Mouse (Mus musculus): Measurements from ENCODE around the gene Ddx25. TPM values are rescaled to one million over a fixed set of nuclear protein-coding genes. Genes with fewer than 3 reads are reported as not detected.

Ddx25 gene
- polyA plus RNA-seq, 1 experiment from 2014 or later: 2.1 TPM

DNA sequence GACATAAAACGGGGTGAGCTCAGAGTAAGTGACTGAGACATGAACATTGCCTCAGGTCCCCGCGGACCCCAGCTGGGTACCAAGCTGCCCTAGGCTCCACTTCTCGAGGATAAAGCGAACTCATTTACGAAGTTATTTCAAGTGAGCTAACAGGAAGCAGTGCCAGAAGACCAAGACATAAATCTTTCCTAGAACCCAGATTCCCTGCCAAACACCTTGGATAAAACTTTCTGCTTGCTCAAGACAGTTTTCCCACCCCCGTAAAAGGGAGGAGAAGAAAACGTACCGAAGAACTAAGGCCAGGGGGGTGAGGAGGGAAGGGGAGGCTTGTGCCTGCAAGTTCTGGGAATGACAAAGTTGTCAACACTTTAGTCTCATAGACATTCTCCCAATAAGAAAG lies 25.1 kb downstream of the Ddx25 start:
- ATAC-seq (replicated peaks; ENCODE audit: low FRiP score, low TSS enrichment, low read depth) (no peak), DNase-seq (ENCODE audit: low spot score) (no peak)
- Histone ChIP-seq H3K36me3 (ENCODE audit: control insufficient read depth, insufficient read depth, low read length) (no peaks in the 10 kb centered on the region), H3K4me2 (ENCODE audit: low read length) (no peak overlapping the region), H3K4me1 (replicated peaks; ENCODE audit: control insufficient read depth, insufficient read depth, low read length) (peaks cover 3% of the 10 kb centered on the region; the same call in 1 of the 2 replicates), H3K4me3 (ENCODE audit: low read depth, low read length) (no peak overlapping the region), H3K27me3 (replicated peaks; ENCODE audit: control insufficient read depth, insufficient read depth, low read length) (no peaks in the 10 kb centered on the region), H3K9me3 (ENCODE audit: control insufficient read depth, low read length) (no peaks in the 10 kb centered on the region), H3K9ac (ENCODE audit: low read length) (no peak overlapping the region), H3K27ac (ENCODE audit: low read depth) (no peak overlapping the region)
- 45% methylated on average over 9 of the region's 9 CpGs for whole genome bisulfite sequencing

DNA sequence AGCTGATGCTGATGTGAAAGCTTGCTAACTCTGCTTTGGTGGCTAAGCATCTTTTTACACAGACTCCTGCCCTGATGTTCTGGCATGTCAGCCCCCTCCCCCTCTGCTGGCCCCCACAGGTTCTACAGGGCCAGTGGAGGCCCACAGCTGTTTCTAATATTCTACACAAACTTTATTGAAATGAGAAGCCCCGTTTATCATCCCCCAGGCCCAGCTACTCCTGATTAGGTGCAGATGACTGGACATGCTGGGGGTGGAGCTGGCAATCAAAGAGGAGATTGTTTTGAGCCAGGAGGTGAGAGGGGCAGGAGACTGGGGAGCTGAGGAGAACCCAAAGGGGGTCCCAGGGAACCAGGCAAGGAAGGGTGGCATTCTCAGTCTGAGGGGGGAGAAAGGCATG lies 28.5 kb downstream of the Ddx25 start:
- Histone ChIP-seq H3K36me3 (ENCODE audit: control insufficient read depth, insufficient read depth, low read length) (no peaks in the 10 kb centered on the region), H3K9me3 (ENCODE audit: control insufficient read depth, low read length) (no peaks in the 10 kb centered on the region), H3K27me3 (replicated peaks; ENCODE audit: control insufficient read depth, insufficient read depth, low read length) (no peaks in the 10 kb centered on the region), H3K27ac (ENCODE audit: low read depth) (no peak overlapping the region), H3K4me1 (replicated peaks; ENCODE audit: control insufficient read depth, insufficient read depth, low read length) (peaks cover 3% of the 10 kb centered on the region; the same call in 1 of the 2 replicates), H3K9ac (ENCODE audit: low read length) (no peak overlapping the region), H3K4me2 (ENCODE audit: low read length) (no peak overlapping the region), H3K4me3 (ENCODE audit: low read depth, low read length) (no peak overlapping the region)
- no peak for DNase-seq (ENCODE audit: low spot score)
- ATAC-seq (replicated peaks; ENCODE audit: low FRiP score, low TSS enrichment, low read depth): no peak
- WGBS: 19% methylated on average over 1 of the region's 1 CpGs

GRCm38 (mm10) chr9:35529141-35529540 lies 29.2 kb downstream of the Ddx25 start:
- ATAC-seq (replicated peaks; ENCODE audit: low FRiP score, low TSS enrichment, low read depth) (no peak), DNase-seq (ENCODE audit: low spot score) (no peak)
- Histone ChIP-seq H3K27ac (ENCODE audit: low read depth) (no peak overlapping the region), H3K9me3 (ENCODE audit: control insufficient read depth, low read length) (no peaks in the 10 kb centered on the region), H3K27me3 (replicated peaks; ENCODE audit: control insufficient read depth, insufficient read depth, low read length) (no peaks in the 10 kb centered on the region), H3K4me3 (ENCODE audit: low read depth, low read length) (no peak overlapping the region), H3K4me1 (replicated peaks; ENCODE audit: control insufficient read depth, insufficient read depth, low read length) (peaks cover 7% of the 10 kb centered on the region; the same call in 1 of the 2 replicates), H3K9ac (ENCODE audit: low read length) (no peak overlapping the region), H3K4me2 (ENCODE audit: low read length) (no peak overlapping the region), H3K36me3 (ENCODE audit: control insufficient read depth, insufficient read depth, low read length) (no peaks in the 10 kb centered on the region)
- 61% methylated on average over 3 of the region's 3 CpGs for WGBS

DNA sequence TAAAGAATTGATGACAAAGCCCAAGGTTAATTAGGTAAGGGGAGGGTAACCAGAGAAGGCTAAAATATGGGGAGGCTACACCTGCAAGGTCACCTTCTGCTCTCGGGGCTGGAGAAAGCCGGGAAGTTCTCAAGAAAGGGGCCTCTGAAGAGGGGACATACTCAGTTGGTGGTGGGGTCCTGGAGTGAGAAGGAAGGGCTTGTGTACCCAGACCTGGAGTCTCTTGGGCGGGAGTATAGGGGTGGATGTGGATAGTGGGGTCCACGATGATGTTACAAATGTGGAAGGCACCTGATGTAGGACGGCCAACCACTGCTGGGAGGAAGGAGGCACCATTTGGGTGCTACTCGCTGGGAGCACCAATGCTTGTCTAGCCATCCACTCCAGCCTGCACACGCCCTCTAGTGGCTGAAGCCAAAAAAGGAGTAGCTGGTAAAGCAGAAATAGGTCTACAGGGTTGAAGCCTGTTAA lies 34.4 kb downstream of the Ddx25 start:
- WGBS: 22% methylated on average over 7 of the region's 7 CpGs
- Histone ChIP-seq H3K4me1 (replicated peaks; ENCODE audit: control insufficient read depth, insufficient read depth, low read length) (peaks cover 9% of the 10 kb centered on the region), H3K9ac (ENCODE audit: low read length) (no peak overlapping the region), H3K4me3 (ENCODE audit: low read depth, low read length) (no peak overlapping the region), H3K27ac (ENCODE audit: low read depth) (peak overlapping the region; percentile 62), H3K9me3 (ENCODE audit: control insufficient read depth, low read length) (no peaks in the 10 kb centered on the region), H3K36me3 (ENCODE audit: control insufficient read depth, insufficient read depth, low read length) (no peaks in the 10 kb centered on the region), H3K4me2 (ENCODE audit: low read length) (peak overlapping the region; percentile 1; the same call in 1 of the 2 replicates), H3K27me3 (replicated peaks; ENCODE audit: control insufficient read depth, insufficient read depth, low read length) (no peaks in the 10 kb centered on the region)
- ATAC-seq (replicated peaks; ENCODE audit: low FRiP score, low TSS enrichment, low read depth): peak; percentile 77
- DNase-seq (ENCODE audit: low spot score): peak; percentile 81

DNA sequence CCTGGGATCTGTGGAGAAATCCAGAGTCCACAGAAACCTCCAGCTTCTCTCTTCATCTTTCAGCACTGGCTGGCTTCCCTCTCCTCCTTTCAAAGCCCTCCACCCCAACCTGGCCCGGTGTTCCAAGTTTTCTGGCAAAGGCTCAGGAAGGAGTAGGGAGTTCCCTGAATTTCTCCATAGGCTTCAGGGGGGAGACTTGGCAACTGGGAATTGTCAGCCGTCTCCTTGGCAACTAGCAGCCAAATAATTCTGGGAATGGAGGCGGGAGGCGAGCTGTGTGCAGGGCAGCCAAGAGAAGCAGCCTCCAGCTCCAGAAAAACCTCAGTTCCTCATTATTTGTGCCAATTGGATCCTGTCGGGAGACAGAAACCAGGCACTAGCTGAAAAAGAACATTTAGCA lies 34.8 kb downstream of the Ddx25 start:
- peak overlapping the region; percentile 62 for H3K27ac ChIP-seq (ENCODE audit: low read depth)
- H3K4me1 ChIP-seq (replicated peaks; ENCODE audit: control insufficient read depth, insufficient read depth, low read length): peaks cover 9% of the 10 kb centered on the region
- DNase-seq (ENCODE audit: low spot score) (peak; percentile 72), ATAC-seq (replicated peaks; ENCODE audit: low FRiP score, low TSS enrichment, low read depth) (peak; percentile 78)
- H3K4me2 ChIP-seq (ENCODE audit: low read length): no peak overlapping the region
- WGBS: 30% methylated on average over 5 of the region's 5 CpGs
- no peaks in the 10 kb centered on the region for H3K9me3 ChIP-seq (ENCODE audit: control insufficient read depth, low read length)
- H3K36me3 ChIP-seq (ENCODE audit: control insufficient read depth, insufficient read depth, low read length): no peaks in the 10 kb centered on the region
- no peak overlapping the region for H3K4me3 ChIP-seq (ENCODE audit: low read depth, low read length)
- no peaks in the 10 kb centered on the region for H3K27me3 ChIP-seq (replicated peaks; ENCODE audit: control insufficient read depth, insufficient read depth, low read length)
- H3K9ac ChIP-seq (ENCODE audit: low read length): no peak overlapping the region

GRCm38 (mm10) chr9:35522821-35523515 lies 35.4 kb downstream of the Ddx25 start:
- 0 out of 2 replicates have a peak overlapping the region, but pooled peaks have one; percentile 62 for H3K27ac ChIP-seq (ENCODE audit: low read depth)
- WGBS: 76% methylated on average over 1 of the region's 1 CpGs

DNA sequence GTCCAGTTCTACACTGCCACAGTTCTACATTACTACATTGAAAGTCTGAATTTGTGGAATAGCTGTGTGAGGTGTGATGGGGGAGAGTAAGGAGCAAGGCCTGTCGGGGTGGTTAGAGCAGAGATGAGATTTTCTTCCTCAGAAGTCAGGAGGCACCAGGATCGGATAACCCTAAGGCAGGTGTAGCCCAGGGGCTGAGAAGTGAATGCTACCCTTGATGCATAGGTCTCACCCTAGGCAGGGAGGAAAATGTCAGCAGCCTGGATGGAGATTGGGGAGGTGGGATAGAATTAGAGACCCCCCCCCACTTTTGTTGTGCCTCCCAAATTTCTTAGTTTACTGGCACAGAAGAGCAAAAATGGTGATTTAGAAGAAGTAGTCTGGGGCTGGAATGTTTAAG lies 36.1 kb downstream of the Ddx25 start:
- ATAC-seq (replicated peaks; ENCODE audit: low FRiP score, low TSS enrichment, low read depth) (no peak), DNase-seq (ENCODE audit: low spot score) (no peak)
- H3K27me3 ChIP-seq (replicated peaks; ENCODE audit: control insufficient read depth, insufficient read depth, low read length): no peaks in the 10 kb centered on the region
- no peaks in the 10 kb centered on the region for H3K36me3 ChIP-seq (ENCODE audit: control insufficient read depth, insufficient read depth, low read length)
- no peak overlapping the region for H3K9ac ChIP-seq (ENCODE audit: low read length)
- H3K9me3 ChIP-seq (ENCODE audit: control insufficient read depth, low read length): no peaks in the 10 kb centered on the region
- H3K4me1 ChIP-seq (replicated peaks; ENCODE audit: control insufficient read depth, insufficient read depth, low read length): peaks cover 9% of the 10 kb centered on the region
- H3K27ac ChIP-seq (ENCODE audit: low read depth): no peak overlapping the region
- 77% methylated on average over 2 of the region's 2 CpGs for WGBS
- H3K4me2 ChIP-seq (ENCODE audit: low read length): no peak overlapping the region
- H3K4me3 ChIP-seq (ENCODE audit: low read depth, low read length): no peak overlapping the region

More at GRCm38 (mm10) chr9:35522821-35523515, 35.4 kb downstream of the Ddx25 start:
- H3K9me3 ChIP-seq (ENCODE audit: control insufficient read depth, low read length): no peaks in the 10 kb centered on the region
- no peak overlapping the region for H3K4me3 ChIP-seq (ENCODE audit: low read depth, low read length)
- no peaks in the 10 kb centered on the region for H3K27me3 ChIP-seq (replicated peaks; ENCODE audit: control insufficient read depth, insufficient read depth, low read length)
- no peaks in the 10 kb centered on the region for H3K36me3 ChIP-seq (ENCODE audit: control insufficient read depth, insufficient read depth, low read length)
- ATAC-seq (replicated peaks; ENCODE audit: low FRiP score, low TSS enrichment, low read depth) (no peak), DNase-seq (ENCODE audit: low spot score) (no peak)
- H3K4me1 ChIP-seq (replicated peaks; ENCODE audit: control insufficient read depth, insufficient read depth, low read length): peaks cover 9% of the 10 kb centered on the region
- no peak overlapping the region for H3K4me2 ChIP-seq (ENCODE audit: low read length)
- no peak overlapping the region for H3K9ac ChIP-seq (ENCODE audit: low read length)

- ATAC-seq (replicated peaks; ENCODE audit: low FRiP score, low TSS enrichment, low read depth): no peak
- H3K4me3 ChIP-seq (ENCODE audit: low read depth, low read length): no peak overlapping the region
- no peak for DNase-seq (ENCODE audit: low spot score)
- no peaks in the 10 kb centered on the region for H3K9me3 ChIP-seq (ENCODE audit: control insufficient read depth, low read length)
- no peaks in the 10 kb centered on the region for H3K27me3 ChIP-seq (replicated peaks; ENCODE audit: control insufficient read depth, insufficient read depth, low read length)
- H3K4me1 ChIP-seq (replicated peaks; ENCODE audit: control insufficient read depth, insufficient read depth, low read length): peaks cover 9% of the 10 kb centered on the region
- H3K4me2 ChIP-seq (ENCODE audit: low read length): no peak overlapping the region
- no peak overlapping the region for H3K9ac ChIP-seq (ENCODE audit: low read length)
- WGBS: 77% methylated on average over 6 of the region's 6 CpGs
- no peak overlapping the region for H3K27ac ChIP-seq (ENCODE audit: low read depth)
- H3K36me3 ChIP-seq (ENCODE audit: control insufficient read depth, insufficient read depth, low read length): no peaks in the 10 kb centered on the region
These were observed 37.5 kb downstream of the Ddx25 start for GRCm38 (mm10) chr9:35520631-35521348.

Data from intestine, embryonic 14.5 days (tissue).